Mouse (Mus musculus) cerebellum, adult 9-11 months (tissue): Measurements from ENCODE around the gene Snrnp200.
"Not testable (repeated sequence)": the region's sequence is repeated elsewhere in the genome, so short reads cannot be mapped to it uniquely, and the experiment has no call there.

Experiments
- DNase-seq: peaks from one replicate; pipeline ENCODE4 v3.0.0; 2022

Gene Snrnp200

GRCm38 (mm10) chr2:127254604-127255134 is 46.5 kb downstream of the Snrnp200 start:
- no peak for DNase-seq

- DNase-seq: no peak
These were observed 47.1 kb downstream of the Snrnp200 start for GRCm38 (mm10) chr2:127255294-127255693.

DNA sequence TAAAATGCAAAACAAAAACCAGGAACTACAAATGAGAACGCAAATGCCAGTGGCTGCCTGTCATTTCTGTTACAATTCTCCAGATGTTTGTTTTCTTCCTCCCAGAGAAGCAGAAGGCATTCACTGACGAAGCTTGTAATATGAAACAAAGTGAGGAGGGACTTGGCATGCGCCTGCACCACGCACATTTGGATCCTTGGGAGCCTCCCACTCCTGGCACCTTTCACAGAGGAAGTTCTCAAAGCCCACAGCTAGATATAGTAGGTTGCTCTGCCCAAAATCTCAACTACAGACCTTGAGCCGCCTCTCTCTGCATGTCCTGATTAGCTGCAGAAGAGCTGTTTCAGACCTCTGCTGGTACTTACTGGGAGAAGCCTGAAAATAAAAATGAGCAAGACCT is 51.2 kb downstream of the Snrnp200 start:
- DNase-seq: no peak

GRCm38 (mm10) chr2:127262480-127262879 is 54.3 kb downstream of the Snrnp200 start:
- DNase-seq: no peak

GRCm38 (mm10) chr2:127267854-127268253 is 59.7 kb downstream of the Snrnp200 start:
- no peak for DNase-seq

GRCm38 (mm10) chr2:127269491-127270299 is 61.5 kb downstream of the Snrnp200 start, which contains the start of gene Stard7:
Gene Stard7, plus strand, starts transcription at chr2:127270218.
- DNase-seq: peak; percentile 98

DNA sequence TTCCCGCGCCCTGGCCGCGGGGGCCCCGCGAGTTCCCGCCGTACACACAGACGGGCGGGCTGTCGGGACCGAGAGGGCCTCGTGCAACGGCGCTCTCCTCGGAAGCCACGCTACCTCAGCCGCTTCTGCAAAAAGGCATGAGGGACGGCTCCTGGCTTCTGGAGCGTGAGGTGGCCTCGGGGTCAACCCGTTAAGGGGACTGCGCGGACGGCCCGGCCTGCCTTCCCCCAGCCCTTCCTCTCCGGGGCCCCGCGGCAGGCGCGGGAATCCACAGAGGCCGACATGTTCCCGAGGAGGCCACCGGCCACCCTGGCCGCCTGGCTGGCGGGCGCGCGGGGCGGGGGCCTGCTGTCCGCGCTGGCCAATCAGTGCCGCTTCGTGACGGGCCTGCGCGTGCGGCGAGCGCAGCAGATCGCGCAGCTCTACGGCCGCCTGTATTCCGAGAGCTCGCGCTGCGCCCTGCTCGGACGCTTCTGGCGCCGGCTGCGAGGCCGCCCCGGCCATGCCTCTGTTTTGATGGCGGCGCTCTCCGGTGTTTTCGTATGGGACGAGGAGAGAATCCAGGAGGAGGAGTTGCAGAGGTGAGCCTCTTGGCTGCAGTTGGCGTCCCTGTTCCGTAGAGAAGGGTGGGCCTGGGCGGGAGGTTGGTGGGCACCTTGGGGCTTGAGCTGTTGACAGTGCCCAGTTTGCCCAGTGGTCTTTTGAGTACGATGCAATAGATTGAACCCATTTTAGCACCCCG is 62.3 kb downstream of the Snrnp200 start:
- peak; percentile 91 for DNase-seq

DNA sequence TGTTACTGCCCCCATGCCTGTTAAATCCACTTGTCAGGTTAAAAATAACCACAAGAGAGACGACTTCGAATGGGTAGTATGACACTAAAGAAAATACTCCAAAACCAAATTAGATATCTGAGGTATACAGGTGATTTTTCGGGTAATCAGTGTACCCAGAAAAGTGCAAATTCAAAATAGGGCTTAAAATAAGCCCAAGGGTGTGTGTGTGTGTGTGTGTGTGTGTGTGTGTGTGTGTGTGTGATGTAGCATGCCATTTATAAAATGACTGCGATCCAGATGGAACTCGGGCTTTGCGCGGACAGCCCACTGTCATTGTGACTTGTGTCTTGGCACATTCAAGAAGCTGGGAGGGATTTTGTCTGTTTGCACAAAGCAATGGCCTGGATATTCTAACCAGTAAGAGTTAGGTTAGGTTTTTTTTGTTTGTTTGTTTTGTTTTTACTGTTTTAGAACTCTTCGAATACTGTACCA is 62.9 kb downstream of the Snrnp200 start:
- DNase-seq: peak; percentile 52

DNA sequence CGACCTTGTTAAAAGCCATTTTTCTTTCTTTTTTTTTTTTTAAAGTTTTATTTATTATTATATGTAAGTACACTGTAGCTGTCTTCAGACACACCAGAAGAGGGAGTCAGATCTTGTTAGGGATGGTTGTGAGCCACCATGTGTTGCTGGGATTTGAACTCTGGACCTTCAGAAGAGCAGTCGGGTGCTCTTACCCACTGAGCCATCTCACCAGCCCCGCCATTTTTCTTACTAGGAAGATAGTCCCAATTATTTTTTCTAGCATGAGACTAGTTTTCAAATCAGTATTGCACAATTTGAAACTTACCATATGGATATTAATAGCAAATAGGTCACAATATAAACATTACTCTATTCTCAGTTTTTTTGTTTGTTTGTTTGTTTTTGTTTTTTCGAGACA is 63.9 kb downstream of the Snrnp200 start:
- DNase-seq: not testable (repeated sequence)

GRCm38 (mm10) chr2:127272806-127273205 is 64.6 kb downstream of the Snrnp200 start:
- DNase-seq: no peak

GRCm38 (mm10) chr2:127274590-127274989 is 66.4 kb downstream of the Snrnp200 start:
- no peak for DNase-seq

DNA sequence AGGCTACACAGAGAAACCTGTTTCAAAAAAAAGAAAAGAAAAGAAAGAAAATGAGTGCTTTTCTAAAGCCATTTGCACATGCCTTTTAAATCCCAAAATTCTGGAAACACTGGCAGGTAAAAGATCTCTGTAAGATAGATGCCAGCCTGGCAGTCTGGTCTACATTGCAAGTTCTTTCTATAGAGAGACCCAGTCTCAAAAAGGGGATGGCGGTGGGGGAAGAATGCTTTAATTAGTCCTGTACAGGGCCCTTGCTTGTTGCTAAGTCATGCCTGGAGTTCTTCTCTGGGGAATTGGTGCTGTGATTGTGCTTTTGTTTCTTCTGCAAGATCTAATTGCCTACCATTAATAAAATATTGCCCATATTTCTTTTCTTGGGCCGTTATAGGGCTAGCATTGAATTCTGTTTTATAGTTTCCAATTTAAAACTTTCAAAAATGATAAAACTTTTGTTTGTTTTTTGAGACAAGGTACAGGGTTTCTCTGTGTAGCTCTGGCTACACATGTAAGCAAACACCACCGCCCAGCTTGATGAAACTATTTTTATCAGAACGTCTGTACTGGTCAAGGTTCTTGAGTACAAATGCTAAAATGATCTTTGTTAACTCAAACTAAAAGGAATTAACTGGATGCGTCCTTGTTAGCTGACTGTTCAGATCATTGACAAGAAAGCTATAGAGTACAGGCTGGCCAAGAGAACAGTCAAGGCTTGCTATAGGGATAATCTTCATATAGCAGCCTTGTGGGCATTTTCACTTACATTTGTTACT is 67.5 kb downstream of the Snrnp200 start:
- no peak for DNase-seq

DNA sequence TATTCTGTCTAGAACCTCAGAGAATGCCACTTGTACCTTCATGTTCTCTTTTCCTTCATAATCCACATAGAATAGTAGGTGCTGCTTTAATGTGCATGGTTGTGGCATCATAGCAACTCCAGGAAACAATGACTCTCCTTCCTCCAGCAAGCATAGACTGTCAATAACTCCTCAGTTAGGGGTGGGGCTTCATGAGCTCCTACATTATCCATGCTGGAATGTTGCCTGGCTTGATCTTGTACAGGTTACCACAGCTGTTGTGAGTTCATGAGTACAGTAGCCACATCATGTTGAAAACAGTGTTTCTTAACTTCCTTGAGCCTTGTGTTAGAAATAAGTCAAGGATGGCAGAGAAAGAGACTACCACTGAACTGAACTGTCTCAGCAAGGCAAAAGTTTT is 70.0 kb downstream of the Snrnp200 start:
- DNase-seq: no peak
